ENCODE assay signal across 18 mouse cellular contexts in the genomic region with DNA sequence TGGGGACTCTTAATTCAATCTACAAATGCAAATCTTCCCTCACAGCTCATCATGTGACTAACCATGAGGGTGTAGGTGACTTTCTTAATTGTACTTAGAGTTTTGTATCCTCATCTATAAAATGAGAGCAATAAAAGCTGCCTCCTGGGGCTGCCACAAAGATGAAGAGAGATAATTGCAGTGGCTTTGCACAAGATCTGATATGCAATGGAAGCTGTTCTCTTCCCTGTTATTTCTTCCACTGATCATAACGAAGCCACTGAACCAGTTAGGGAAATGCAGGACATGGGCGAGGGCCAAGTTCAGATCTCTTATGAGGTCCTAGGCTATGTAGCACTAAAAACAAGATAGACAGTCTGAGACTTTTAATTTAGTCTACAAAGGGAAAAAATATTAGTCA.
"Had no signal": no experiment of that assay in that cellular context is flagged by ENCODE, and none has a peak within 500 bp of the region (broad histone marks: within the 10 kb centered on the region; RNA-seq: fewer than 3 reads in every experiment).

No protein-coding gene starts in this region.

- H3K36me3 ChIP-seq: intestine, embryonic 15.5 days; liver, embryonic 13.5 days; midbrain, embryonic 13.5 days; neural tube, embryonic 12.5 days had no signal

- H3K9me3 ChIP-seq: intestine, embryonic 15.5 days; liver, embryonic 13.5 days; midbrain, embryonic 13.5 days; neural tube, embryonic 12.5 days had no signal

- H3K27ac ChIP-seq: intestine, embryonic 15.5 days; kidney, postnatal 0 days; left cerebral cortex, adult 2 months; liver, embryonic 13.5 days; midbrain, embryonic 13.5 days; neural tube, embryonic 12.5 days had no signal

- DNase-seq: kidney, adult 2 months; kidney, postnatal 25 days; layer of hippocampus, postnatal 36 days; liver, embryonic 13.5 days; lung, adult 2 months; lung, postnatal 14 days; lung, postnatal 4 days; retina, postnatal 1 day; right cerebral cortex, postnatal 25 days; spleen, adult 18-20 months; thymus, adult 18-20 months; thymus, postnatal 36 days had no signal

- H3K4me3 ChIP-seq: intestine, embryonic 15.5 days; left cerebral cortex, adult 2 months; liver, embryonic 13.5 days; midbrain, embryonic 13.5 days; neural tube, embryonic 12.5 days had no signal

- H3K4me1 ChIP-seq: intestine, embryonic 15.5 days; liver, embryonic 13.5 days had no signal

- H3K9ac ChIP-seq: intestine, embryonic 15.5 days; liver, embryonic 13.5 days; midbrain, embryonic 13.5 days; neural tube, embryonic 12.5 days had no signal

- H3K27me3 ChIP-seq: intestine, embryonic 15.5 days; liver, embryonic 13.5 days; midbrain, embryonic 13.5 days; neural tube, embryonic 12.5 days had no signal

- ATAC-seq: intestine, embryonic 15.5 days; midbrain, embryonic 13.5 days; midbrain, embryonic 16.5 days had no signal

- H3K4me2 ChIP-seq: intestine, embryonic 15.5 days; liver, embryonic 13.5 days; midbrain, embryonic 13.5 days; neural tube, embryonic 12.5 days had no signal
